Mouse (Mus musculus) ES-Bruce4 (cell line): ENCODE data around the gene Snx7. TPM values are rescaled to one million over a fixed set of nuclear protein-coding genes. Genes with fewer than 3 reads are reported as not detected.

ENCODE experiments used
- H3K27ac ChIP-seq: 2 replicates; pipeline ENCODE4 v1.5.1; 2012; ENCODE audit warnings: low read length, inconsistent platforms; ENCODE audit not compliant: insufficient read depth
- H3K27me3 ChIP-seq: 2 replicates; pipeline ENCODE4 v1.6.1; 2012; ENCODE audit warnings: mild to moderate bottlenecking, low read length, inconsistent platforms; ENCODE audit not compliant: control insufficient read depth, poor library complexity, insufficient read depth, severe bottlenecking
- H3K36me3 ChIP-seq: 2 replicates; pipeline ENCODE4 v1.6.1; 2012; ENCODE audit warnings: inconsistent platforms, mild to moderate bottlenecking, low read length, moderate library complexity; ENCODE audit not compliant: control insufficient read depth, poor library complexity, insufficient read depth, severe bottlenecking
- H3K4me1 ChIP-seq: one replicate; pipeline ENCODE4 v1.8.1; 2011; ENCODE audit warnings: low read length; ENCODE audit not compliant: control insufficient read depth, insufficient read depth
- H3K4me3 ChIP-seq: 2 replicates; pipeline ENCODE4 v1.5.1; 2011; ENCODE audit warnings: low read depth, mild to moderate bottlenecking, low read length
- H3K9ac ChIP-seq: 2 replicates; pipeline ENCODE4 v1.6.1; 2012; ENCODE audit warnings: low read depth, mild to moderate bottlenecking, inconsistent platforms; ENCODE audit not compliant: poor library complexity, severe bottlenecking
- H3K9me3 ChIP-seq: replicated peaks from 2 replicates; pipeline ENCODE4 v1.6.1; 2012; ENCODE audit warnings: mild to moderate bottlenecking, low read length, inconsistent platforms; ENCODE audit not compliant: control insufficient read depth, poor library complexity, insufficient read depth, severe bottlenecking
- CTCF ChIP-seq: IDR thresholded peaks from one replicate; pipeline ENCODE4 v1.8.1; 2011; ENCODE audit warnings: low read depth, low read length
- EP300 ChIP-seq: IDR thresholded peaks from 2 replicates; pipeline ENCODE4 v1.6.1; 2011; ENCODE audit warnings: low read depth, low read length; ENCODE audit not compliant: insufficient read depth
- POLR2A ChIP-seq: IDR thresholded peaks from one replicate; pipeline ENCODE4 v1.8.1; 2011; ENCODE audit warnings: low read length; ENCODE audit not compliant: insufficient read depth
- polyA plus RNA-seq: library from polyadenylated mRNA; stranded (reverse); fragments of >200 nt; gene quantifications from 2 replicates; pipeline ENCODE4 v1.2.4, GENCODE M21; 2011; ENCODE audit warnings: low read depth; ENCODE audit not compliant: missing spikeins, insufficient read depth, insufficient read length

Snx7 gene
- polyA plus RNA-seq, 1 experiment: 13.0 TPM

- Histone ChIP-seq H3K9ac (no peak overlapping the region), H3K27me3 (no peaks in the 10 kb centered on the region), H3K4me3 (no peak overlapping the region), H3K9me3 (no peaks in the 10 kb centered on the region), H3K36me3 (no peaks in the 10 kb centered on the region), H3K4me1 (no peaks in the 10 kb centered on the region), H3K27ac (no peak overlapping the region)
- no peak for TF ChIP-seq CTCF
- TF ChIP-seq POLR2A: no peak
- no peak for TF ChIP-seq EP300
Measured at GRCm38 (mm10) chr3:117838020-117838419, 30.7 kb downstream of the Snx7 start.

DNA sequence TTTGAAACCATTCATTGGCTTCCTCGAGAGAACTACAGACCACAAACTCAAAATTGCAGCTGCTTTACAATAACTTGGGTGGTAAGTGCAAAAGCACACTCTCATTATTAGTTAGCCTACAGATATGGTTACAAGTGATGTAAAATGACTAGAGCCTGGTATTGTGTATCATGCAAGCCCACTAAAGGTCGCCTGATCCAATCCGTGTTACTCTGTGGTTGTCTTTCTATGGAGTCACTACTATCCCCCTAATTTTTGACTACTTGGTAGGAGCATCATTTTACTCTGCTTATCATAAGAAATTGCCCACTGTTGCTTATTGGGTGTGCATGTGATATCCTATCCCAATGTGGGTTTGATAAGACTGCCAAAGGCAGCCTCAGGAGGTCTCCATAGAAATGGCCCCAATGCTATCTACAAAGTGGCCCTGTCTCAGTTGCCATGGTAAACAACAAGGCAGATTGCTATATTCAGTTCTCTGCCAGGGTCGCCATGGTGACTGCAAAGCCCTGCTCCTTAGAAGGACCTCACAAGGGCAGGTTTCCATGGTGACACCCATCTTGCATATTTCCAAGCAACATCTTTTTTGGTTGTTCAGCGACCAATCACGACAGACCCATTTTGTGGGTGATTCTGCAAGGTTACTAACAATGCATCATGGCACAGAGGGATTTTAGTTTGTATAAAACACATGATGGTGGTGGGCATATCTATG, 42.1 kb downstream of the Snx7 start:
- H3K4me1 ChIP-seq: no peaks in the 10 kb centered on the region
- H3K9me3 ChIP-seq: no peaks in the 10 kb centered on the region
- no peak for TF ChIP-seq EP300
- no peak for TF ChIP-seq CTCF
- TF ChIP-seq POLR2A: no peak
- H3K9ac ChIP-seq: no peak overlapping the region
- H3K4me3 ChIP-seq: no peak overlapping the region
- no peak overlapping the region for H3K27ac ChIP-seq
- H3K36me3 ChIP-seq: no peaks in the 10 kb centered on the region
- no peaks in the 10 kb centered on the region for H3K27me3 ChIP-seq

DNA sequence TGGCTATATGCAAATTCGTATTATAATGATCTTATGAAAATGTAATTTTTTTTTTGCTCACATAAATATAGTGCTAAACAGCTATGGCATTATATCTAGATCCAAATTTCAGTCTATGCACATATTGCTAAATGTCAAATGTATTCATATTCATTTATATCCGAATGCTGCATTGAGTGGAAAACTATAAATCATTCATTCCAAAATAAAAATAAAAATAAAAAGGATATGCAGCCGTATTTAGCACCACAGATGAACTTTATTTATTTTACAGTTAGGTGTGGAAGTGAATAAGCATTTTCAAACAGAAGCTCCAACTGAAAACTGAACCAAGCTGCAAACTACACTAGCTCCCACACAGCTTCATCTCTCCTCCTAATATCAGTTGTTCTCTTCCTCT, 45.5 kb downstream of the Snx7 start:
- Histone ChIP-seq H3K9ac (no peak overlapping the region), H3K9me3 (no peaks in the 10 kb centered on the region), H3K27ac (no peak overlapping the region), H3K36me3 (no peaks in the 10 kb centered on the region), H3K4me1 (no peaks in the 10 kb centered on the region), H3K4me3 (no peak overlapping the region), H3K27me3 (no peaks in the 10 kb centered on the region)
- no peak for TF ChIP-seq POLR2A
- TF ChIP-seq EP300: no peak
- no peak for TF ChIP-seq CTCF

GRCm38 (mm10) chr3:117817635-117818034, 51.1 kb downstream of the Snx7 start:
- Histone ChIP-seq H3K27me3 (no peaks in the 10 kb centered on the region), H3K4me1 (no peaks in the 10 kb centered on the region), H3K9ac (no peak overlapping the region), H3K27ac (no peak overlapping the region), H3K4me3 (no peak overlapping the region), H3K36me3 (no peaks in the 10 kb centered on the region), H3K9me3 (no peaks in the 10 kb centered on the region)
- TF ChIP-seq EP300 (no peak), POLR2A (no peak), CTCF (no peak)

DNA sequence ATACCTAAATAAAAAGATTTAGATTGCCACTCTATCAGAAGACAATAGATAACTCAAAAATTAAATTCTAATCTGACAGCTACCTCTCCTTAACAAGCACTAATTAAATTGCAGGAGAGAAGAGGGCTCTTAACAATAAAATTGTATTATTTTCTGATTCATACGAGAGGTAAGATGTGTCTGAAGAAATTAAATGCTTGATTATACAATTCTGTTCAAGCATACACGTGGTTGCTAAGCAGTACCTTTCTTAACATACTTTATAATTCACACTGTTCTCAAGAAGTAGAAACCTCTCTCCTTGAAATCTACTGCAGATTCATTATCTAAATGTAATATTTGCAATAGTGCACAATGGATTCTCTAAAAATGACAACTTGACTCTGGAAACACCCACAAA, 54.5 kb downstream of the Snx7 start:
- H3K4me1 ChIP-seq: no peaks in the 10 kb centered on the region
- no peaks in the 10 kb centered on the region for H3K9me3 ChIP-seq
- H3K4me3 ChIP-seq: no peak overlapping the region
- no peaks in the 10 kb centered on the region for H3K36me3 ChIP-seq
- TF ChIP-seq CTCF: no peak
- TF ChIP-seq EP300: no peak
- TF ChIP-seq POLR2A: no peak
- no peaks in the 10 kb centered on the region for H3K27me3 ChIP-seq
- no peak overlapping the region for H3K9ac ChIP-seq
- H3K27ac ChIP-seq: no peak overlapping the region

GRCm38 (mm10) chr3:117812135-117812534, 56.6 kb downstream of the Snx7 start:
- H3K9me3 ChIP-seq: no peaks in the 10 kb centered on the region
- H3K27me3 ChIP-seq: no peaks in the 10 kb centered on the region

More at GRCm38 (mm10) chr3:117812135-117812534, 56.6 kb downstream of the Snx7 start:
- no peaks in the 10 kb centered on the region for H3K36me3 ChIP-seq
- no peak overlapping the region for H3K9ac ChIP-seq
- no peak for TF ChIP-seq EP300
- TF ChIP-seq POLR2A: no peak
- TF ChIP-seq CTCF: no peak
- no peak overlapping the region for H3K4me3 ChIP-seq
- H3K4me1 ChIP-seq: no peaks in the 10 kb centered on the region
- no peak overlapping the region for H3K27ac ChIP-seq
